Mouse (Mus musculus) adrenal gland, adult 8-10 months (tissue): ENCODE measurements around the gene Cd300a. TPM values are rescaled to one million over a fixed set of nuclear protein-coding genes. Genes with fewer than 3 reads are reported as not detected.
A peak's percentile ranks its signal among the peaks of the same experiment; 100 is the strongest.

Source experiments
- DNase-seq: peaks from one replicate; pipeline ENCODE4 v3.0.0; 2022
- total RNA-seq, 4 experiments: library from RNA; stranded (reverse); gene quantifications; 2 replicates each; pipeline ENCODE4 v1.2.4; 2022

Gene Cd300a
- total RNA-seq, 4 experiments from 2014 or later: 1.1 to 3.9 (median 3.3) TPM

- DNase-seq: no peak
Observed at GRCm38 (mm10) chr11:114867361-114868235, 22.2 kb upstream of the Cd300a start.

- DNase-seq: no peak
Observed at GRCm38 (mm10) chr11:114868280-114868679, 21.6 kb upstream of the Cd300a start.

- DNase-seq: no peak
Observed at GRCm38 (mm10) chr11:114869787-114870186, 20.1 kb upstream of the Cd300a start.

DNA sequence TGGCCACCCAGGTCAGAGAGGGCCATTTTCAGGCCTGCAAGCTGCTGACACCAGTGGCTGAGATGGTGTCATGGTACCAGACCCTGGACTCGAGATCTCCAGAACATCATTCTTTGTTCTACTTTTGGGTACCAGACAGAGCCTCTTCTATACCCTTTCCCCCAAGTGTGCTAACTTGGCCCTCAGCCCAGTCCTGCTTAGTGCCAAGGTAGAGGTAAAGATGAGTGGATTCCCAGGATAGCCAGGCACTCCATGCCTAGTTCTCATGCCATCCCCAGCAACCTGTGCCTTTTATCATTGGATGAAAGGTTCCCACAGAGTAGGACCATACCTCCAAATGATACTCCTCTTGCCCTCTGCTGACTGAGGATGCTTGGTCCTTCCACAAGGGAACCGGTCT, 18.3 kb upstream of the Cd300a start:
- DNase-seq: no peak

- DNase-seq: no peak
Observed at GRCm38 (mm10) chr11:114873022-114873817, 16.6 kb upstream of the Cd300a start.

DNA sequence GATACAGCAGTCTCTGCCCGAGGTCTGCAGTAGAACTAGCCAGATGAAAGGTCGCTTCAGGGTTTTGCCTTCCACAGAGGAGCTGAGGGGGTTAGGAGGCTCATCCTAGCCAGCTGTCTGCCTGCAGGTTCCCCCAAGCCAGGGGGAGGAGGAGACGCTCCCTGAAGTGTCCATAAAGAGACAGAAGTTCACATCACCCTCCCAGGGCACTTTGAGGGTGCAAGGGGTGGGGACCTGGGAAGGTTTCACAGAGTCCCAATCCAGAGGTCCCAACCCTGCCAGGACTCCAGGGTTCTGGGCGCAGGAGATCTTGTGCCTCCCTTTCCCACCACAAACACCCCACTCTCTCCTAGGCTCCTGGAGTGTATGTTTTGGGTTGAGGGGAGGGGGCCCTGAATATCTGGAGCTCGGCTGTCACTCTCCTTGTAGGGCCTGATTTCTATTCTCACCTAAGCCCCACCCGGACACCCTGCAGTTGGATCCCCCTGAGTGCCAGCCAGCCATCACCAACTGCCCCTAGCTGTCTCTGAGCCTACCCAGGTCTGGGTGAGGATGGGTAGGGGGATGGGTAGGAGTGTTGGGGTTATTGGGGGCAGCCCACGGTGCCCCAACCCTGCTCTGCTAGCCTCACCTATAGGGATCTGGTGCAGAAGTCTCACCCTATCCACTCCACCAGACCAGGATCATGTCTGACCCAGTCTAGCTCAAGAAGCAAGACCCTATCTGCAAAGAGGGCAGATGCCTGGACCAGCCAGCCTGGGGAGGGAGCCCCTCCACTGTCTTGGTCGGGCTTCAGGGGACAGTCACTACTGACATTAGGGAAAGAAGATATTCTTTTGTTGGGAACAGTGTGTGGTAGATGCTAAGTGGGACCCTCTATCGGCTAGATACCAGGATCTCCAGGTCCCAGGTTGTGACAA, 15.4 kb upstream of the Cd300a start:
- DNase-seq: no peak

- DNase-seq: no peak
Observed at GRCm38 (mm10) chr11:114875301-114875801, 14.5 kb upstream of the Cd300a start.

DNA sequence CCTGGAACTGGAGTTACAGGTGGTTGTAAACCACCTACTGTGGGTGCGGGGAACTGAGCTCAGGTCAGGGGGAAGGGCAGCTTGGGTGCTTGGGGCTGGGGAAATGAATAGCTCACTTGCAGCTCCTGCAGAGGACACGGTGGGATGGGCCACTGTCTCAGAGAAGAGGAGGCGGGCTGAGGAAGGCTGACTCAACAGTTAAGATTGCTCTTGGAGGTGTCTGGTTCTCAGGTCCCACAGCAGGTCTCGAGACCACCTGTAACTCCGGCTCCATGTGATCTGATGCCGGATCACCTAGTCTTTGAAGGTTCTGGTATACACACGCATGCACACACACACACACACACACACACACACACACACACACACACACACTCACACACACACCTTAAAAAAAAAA, 13.7 kb upstream of the Cd300a start:
- no peak for DNase-seq

DNA sequence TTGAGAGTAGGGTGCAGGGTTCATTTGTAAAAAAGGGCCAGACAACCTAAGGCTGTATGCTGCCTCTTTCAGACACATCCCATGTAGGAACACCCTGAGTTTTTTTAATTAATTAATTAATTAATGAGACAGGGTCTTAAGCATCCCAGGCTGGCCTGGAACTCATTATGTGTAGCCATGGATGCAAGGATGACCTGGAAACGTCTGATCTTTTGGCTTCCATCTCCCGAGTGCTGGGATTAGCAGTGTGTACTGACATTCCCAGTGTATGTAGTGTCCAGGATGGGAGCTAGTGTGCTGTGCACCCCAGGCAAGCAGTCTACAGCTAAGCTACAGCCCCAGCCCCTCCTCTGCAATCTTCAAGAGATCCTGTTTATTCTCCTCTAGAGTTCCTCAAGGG, 13.2 kb upstream of the Cd300a start:
- DNase-seq: no peak

DNA sequence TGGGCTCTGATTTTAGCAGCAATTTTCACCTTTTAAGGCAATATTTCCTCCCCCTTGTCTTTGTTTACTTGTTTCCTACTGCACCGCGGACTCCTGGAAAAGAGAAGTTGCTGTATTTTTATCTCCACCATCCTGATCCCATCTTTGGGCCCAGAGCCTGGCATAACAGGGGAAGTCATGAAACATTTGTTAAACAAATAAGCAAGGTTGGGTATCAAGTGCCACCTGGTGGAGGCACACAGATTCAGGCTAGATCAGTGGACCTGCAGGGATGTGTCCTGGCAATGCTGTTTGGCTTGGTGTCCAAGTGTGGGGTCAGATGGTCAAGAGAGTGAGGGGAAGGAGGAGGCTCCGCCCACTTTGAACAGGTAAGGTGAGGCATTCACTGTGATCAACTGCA, 12.7 kb upstream of the Cd300a start:
- peak; percentile 48 for DNase-seq

DNA sequence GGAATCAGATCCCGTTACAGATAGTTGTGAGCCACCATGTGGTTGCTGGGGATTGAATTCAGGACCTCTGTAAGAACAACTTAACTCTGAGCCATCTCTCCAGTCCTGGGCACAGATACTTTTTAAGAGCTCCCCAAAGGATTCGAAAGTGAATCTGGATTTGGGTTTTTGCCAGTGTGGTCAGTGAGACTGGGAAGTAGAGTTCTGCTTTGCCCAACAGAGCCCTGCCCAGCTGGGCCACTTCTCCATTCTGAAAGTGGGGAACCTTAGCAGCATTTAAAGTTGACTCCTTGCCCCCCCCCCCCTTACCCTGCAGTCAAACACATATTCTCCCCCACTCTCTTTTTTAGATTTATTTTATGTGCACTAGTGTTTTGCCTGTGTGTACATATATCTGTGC, 10.2 kb upstream of the Cd300a start:
- DNase-seq: no peak

DNA sequence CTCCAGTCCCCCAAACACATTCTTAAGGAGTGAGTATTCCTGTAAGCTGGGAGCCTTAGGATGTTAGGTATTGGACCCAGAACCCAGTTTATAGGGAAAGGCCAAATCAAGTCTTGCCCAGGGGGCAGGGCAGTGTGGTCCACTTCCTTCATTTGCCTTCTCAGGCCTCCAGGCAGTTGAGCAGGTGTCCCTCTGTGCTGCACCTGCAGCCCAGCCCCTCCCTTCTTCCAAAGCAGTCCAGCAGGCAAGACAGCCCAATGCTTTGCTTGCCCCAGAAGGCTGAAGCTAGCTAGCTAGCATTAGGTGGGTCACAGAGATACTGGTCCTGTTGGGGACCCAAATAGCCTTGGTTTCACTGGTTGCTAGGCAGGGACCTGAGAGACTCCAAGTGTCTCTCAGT, 9.7 kb upstream of the Cd300a start:
- no peak for DNase-seq

DNA sequence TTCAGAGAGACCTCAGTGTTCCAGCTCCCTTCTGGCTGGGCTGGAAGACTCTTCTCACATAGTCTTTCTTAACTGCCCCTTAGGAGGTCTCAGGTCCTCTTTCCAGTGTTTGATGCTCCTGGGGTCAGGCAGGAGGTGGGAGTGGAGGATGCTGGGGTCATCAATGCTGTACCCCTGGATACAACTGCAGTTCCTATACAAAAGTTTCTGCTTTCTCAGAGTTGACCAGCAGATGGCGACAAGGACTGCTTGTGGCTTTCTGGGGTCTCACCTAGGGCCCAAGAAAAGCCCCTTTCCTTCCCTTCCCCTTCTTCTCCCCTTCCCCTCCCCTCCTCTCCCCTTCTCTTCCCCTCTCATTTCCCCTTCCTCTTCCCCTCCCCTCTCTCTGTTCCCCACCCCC, 9.3 kb upstream of the Cd300a start:
- DNase-seq: no peak

DNA sequence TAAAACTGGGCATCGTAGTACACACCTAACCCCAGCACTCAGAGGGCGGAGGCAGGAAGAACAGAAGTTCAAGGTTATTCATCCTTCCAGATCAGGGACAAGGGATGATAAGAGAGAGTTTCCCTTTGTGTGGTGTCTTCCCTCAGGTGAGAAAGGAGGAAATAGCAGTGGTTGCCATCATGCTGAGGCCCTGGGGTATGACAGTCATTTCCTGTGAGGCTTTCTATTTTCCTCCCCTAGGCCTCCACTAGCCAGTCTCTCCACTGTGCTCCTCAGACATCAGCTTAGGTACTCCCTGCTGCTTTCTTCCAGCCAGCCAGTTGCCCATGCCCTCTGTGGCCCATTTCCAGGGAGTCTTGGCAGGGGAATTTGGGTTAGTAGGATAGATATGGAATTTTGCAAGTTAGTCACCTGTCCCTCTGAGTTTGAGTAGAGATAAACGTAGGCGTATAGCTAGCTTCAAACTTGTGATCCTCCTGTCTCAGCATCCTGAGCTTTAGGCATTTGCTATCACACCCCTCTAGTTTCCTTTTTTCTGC, 6.5 kb upstream of the Cd300a start:
- DNase-seq: no peak

DNA sequence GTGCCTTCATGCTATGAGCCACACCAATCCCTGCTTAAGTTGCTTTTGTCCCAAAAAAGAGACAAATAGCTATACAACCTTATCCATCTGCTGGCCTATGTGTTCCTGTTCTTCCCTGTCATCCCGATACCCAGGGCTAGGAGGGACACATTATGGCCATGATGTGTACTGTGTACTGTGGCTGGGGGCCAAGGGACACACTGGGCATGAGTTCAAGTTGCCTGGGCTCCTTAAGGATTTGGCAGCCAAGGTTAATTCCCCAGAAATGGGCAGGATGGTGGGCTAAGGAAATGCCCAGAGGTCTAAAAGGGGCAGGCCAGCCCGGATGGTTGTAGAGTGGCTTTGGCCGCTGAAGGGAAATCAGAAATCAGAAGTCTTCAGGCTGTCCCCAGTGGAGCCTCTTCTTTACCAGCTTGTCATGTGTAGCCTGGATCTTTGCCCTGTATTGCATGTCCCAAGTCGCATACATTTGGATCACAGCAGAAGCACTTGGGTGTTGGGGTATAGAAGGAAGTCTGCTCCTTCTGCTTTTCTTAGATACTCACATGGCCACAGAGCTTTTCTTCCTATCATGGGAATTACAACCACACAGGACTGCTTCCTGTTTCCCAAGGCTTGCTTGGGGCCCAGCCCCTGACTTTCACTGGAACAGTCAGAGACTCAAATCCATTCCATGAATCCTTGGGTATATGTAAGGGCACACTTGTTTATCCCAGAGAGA, 5.3 kb upstream of the Cd300a start:
- DNase-seq: no peak

- no peak for DNase-seq
Observed at GRCm38 (mm10) chr11:114890542-114890941, 701 bp downstream of the Cd300a start.

DNA sequence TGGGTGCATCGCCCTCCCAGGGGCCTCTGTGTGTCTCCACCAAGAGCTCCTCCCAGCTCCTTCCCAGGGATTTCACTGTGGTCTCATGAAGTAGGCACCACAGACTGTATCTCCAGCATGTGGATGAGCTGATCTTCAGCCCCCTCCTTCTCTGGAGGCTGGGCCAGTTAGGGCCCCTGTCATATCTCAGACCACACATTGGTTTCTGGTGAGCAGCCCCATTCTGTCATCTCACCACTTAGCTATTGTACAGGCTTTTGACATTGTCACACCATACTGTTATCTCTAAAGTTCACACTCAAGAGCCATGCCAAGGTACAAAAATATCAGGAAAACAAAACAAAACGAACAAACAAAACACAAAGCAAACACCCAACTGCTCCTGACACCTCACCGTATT, 6.2 kb downstream of the Cd300a start:
- DNase-seq: no peak

DNA sequence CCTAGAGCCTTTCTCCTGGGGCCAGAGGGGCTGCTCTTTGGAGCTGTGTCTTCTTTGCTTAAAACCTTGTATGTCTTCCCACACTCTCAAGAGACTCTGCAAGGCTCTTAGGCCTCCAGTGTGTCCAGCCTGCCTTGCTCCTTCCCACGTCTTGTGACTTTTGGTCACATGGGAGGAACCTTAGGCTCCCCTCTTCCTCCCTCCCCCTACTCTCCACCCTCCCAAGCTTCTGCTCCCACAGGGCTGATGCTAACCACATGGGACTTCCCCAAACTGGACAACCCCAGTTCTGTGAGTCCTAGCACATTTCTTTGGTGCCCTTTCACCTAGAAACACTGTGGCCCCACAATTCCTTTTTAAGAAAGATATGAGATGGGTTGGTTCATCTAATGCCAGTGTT, 8.2 kb downstream of the Cd300a start:
- DNase-seq: no peak

GRCm38 (mm10) chr11:114903224-114903623, 13.4 kb downstream of the Cd300a start:
- no peak for DNase-seq

DNA sequence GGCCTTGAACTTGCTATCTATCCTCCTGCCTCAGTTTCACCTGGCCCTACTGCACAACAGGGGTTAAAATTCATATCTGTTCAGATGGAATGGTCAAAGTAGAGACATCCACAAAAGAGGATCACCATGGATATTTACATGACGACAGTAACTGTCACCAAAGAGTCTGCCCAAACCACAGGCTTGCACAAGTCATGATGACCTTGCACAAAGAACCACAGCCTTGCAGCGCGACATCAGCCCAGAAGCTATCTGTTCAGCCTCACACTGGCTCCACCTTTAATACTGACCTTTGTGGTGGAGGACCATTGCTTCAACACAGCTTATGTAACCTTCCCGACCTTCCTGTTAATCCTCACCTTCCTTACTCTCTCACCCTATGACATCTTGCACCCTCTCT, 17.7 kb downstream of the Cd300a start:
- DNase-seq: peak; percentile 74

GRCm38 (mm10) chr11:114908086-114908485, 18.2 kb downstream of the Cd300a start:
- DNase-seq: no peak
